Mouse (Mus musculus) embryonic facial prominence, embryonic 10.5 days (tissue): Measurements from ENCODE around the gene Art2b. TPM values are rescaled to one million over a fixed set of nuclear protein-coding genes. Genes with fewer than 3 reads are reported as not detected.

Experiments used
- DNase-seq: peaks from one replicate; pipeline ENCODE4 v3.0.0-alpha.2; 2017; ENCODE audit warnings: low spot score
- H3K27ac ChIP-seq: fragments of 300-500 bp; sonication (generic); replicated peaks from 2 replicates; pipeline ENCODE4 v1.5.1; 2016; ENCODE audit warnings: mild to moderate bottlenecking
- H3K27me3 ChIP-seq: fragments of 300-500 bp; sonication (generic); replicated peaks from 2 replicates; pipeline ENCODE4 v1.6.1; 2016; ENCODE audit warnings: low read depth, mild to moderate bottlenecking; ENCODE audit not compliant: poor library complexity, severe bottlenecking
- H3K36me3 ChIP-seq: fragments of 300-500 bp; sonication (generic); replicated peaks from 2 replicates; pipeline ENCODE4 v1.6.1; 2016; ENCODE audit warnings: mild to moderate bottlenecking, moderate library complexity
- H3K4me1 ChIP-seq: fragments of 300-500 bp; sonication (generic); 2 replicates; pipeline ENCODE4 v1.6.1; 2016
- H3K4me3 ChIP-seq: fragments of 300-500 bp; sonication (generic); 2 replicates; pipeline ENCODE4 v1.5.1; 2016; ENCODE audit warnings: mild to moderate bottlenecking, moderate library complexity
- H3K9me3 ChIP-seq: fragments of 300-500 bp; sonication (generic); 2 replicates; pipeline ENCODE4 v1.6.1; 2016; ENCODE audit warnings: mild to moderate bottlenecking
- WGBS: fragments of 180-500 bp; shearing (Covaris S2); methylation state at CpG from one replicate; pipeline ENCODE4 v1.1.7; 2016; 5-methylcytosine and 5-hydroxymethylcytosine counted together
- polyA plus RNA-seq: library from polyadenylated mRNA; unstranded; fragments of >200 nt; fragmentation: Nextera tagmentation; extraction: Ambion mirVana; gene quantifications from 2 replicates; pipeline ENCODE4 v1.2.1, GENCODE M21; 2016

Gene Art2b
- polyA plus RNA-seq, 1 experiment from 2014 or later: not detected

DNA sequence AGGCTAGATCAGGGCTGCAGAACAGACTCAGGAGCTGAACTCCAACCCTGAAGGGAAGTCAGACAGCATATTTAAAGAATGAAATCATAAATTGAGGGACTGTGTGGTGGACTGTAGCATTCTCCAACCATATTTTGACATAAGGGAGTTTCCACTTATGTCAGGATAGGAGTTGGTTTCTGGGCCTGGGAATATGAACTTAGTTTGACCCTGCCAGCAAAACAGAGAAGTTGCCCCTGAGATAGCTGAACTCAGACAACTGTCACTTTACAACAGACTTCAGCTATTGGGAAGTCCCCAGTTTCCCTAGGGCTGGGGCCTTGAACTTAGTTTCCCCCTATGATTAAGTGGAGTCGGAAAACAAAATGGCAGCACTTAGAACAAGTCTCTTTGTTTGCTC, 33.9 kb downstream of the Art2b start:
- Histone ChIP-seq H3K27ac (no peak overlapping the region), H3K4me3 (no peak overlapping the region), H3K27me3 (no peaks in the 10 kb centered on the region), H3K4me1 (0 out of 2 replicates have a peak, but pooled peaks cover 2% of the 10 kb centered on the region), H3K36me3 (no peaks in the 10 kb centered on the region), H3K9me3 (no peaks in the 10 kb centered on the region)
- WGBS: 86% methylated on average over 1 of the region's 1 CpGs
- no peak for DNase-seq

DNA sequence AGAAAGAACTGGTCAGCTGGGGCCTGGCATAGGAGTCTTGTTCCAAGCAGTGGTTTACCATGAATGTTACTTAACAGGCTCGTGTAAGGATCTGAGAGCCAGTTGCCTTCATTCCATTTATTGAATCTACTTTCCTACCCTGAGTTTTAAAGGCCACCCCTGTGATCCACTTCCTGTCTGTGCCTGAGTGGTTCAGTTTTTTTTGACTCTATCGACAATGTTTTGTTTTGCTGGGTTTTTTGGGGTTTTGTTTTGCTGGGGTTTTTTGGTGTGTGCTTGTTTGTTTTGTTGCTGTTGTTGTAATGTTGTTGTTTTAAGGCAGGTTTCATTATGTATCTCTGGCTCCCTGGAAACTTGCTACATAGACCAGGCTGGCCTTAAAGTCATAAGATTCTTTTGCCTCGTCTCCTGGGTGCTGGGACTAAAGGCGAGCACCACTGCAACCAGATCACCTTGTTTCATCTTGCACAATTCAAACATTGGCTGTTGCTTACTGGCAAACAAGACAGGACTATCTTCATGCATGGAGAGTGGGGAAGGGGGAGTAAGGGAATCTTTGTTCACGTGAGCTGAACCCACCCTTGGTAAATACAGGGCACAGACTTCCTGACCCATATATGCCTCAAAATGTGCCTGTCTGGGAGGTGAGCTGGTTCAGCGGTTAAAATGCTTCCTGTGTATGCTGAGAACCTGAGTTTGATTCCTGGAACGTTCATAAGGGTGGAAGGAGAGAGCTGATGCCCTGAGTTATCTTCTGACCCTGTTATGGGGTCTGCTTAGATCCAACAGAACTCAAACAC, 34.5 kb downstream of the Art2b start:
- Histone ChIP-seq H3K9me3 (no peaks in the 10 kb centered on the region), H3K4me1 (0 out of 2 replicates have a peak, but pooled peaks cover 2% of the 10 kb centered on the region), H3K4me3 (no peak overlapping the region), H3K27ac (no peak overlapping the region), H3K36me3 (no peaks in the 10 kb centered on the region), H3K27me3 (no peaks in the 10 kb centered on the region)
- WGBS: 67% methylated on average over 7 of the region's 7 CpGs
- DNase-seq: no peak

DNA sequence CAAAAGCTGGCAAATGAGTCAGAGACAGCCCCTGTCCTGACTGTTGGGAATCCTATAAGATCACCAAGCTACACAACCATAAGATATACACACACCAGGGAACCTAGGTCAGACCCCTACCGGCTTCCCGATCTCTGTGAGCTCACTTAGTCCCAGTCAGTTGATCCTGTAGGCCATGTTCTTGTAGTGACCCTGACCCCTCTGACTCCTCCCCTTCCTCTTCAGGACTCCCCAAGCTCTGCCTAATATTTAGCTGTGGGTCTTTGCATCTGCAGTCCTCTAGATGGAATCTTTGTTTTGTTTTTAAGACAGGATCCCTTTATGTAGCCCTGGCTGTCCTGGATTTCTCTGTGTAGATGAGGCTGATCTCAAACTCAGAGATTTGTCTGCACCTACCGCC, 36.1 kb downstream of the Art2b start:
- no peaks in the 10 kb centered on the region for H3K27me3 ChIP-seq
- no peak for DNase-seq
- 87% methylated on average over 3 of the region's 3 CpGs for WGBS
- no peaks in the 10 kb centered on the region for H3K36me3 ChIP-seq
- H3K4me3 ChIP-seq: no peak overlapping the region
- H3K4me1 ChIP-seq: 0 out of 2 replicates have a peak, but pooled peaks cover 2% of the 10 kb centered on the region
- H3K27ac ChIP-seq: no peak overlapping the region
- no peaks in the 10 kb centered on the region for H3K9me3 ChIP-seq

DNA sequence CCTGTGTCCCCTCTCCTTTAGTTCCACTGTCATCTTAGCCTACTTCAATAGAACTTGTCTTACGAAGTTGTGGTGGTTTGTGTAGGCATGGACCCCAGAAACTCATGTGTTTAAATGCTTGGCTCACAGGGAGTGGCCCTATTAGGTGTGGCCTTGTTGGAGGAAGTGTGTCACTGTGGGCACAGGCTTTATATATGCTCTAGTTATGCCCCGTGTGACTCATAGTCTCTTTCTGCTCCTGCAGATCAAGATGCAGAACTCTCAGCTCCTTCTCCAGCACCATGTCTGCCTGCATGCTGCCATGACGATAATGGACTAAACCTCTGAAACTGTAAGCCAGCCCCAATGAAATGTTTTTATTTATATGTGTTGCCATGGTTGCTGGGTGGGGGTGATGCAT, 37.7 kb downstream of the Art2b start:
- 0 out of 2 replicates have a peak, but pooled peaks cover 2% of the 10 kb centered on the region for H3K4me1 ChIP-seq
- DNase-seq: no peak
- H3K9me3 ChIP-seq: no peaks in the 10 kb centered on the region
- no peaks in the 10 kb centered on the region for H3K36me3 ChIP-seq
- H3K4me3 ChIP-seq: no peak overlapping the region
- H3K27me3 ChIP-seq: no peaks in the 10 kb centered on the region
- H3K27ac ChIP-seq: no peak overlapping the region
- 80% methylated on average over 3 of the region's 3 CpGs for WGBS

DNA sequence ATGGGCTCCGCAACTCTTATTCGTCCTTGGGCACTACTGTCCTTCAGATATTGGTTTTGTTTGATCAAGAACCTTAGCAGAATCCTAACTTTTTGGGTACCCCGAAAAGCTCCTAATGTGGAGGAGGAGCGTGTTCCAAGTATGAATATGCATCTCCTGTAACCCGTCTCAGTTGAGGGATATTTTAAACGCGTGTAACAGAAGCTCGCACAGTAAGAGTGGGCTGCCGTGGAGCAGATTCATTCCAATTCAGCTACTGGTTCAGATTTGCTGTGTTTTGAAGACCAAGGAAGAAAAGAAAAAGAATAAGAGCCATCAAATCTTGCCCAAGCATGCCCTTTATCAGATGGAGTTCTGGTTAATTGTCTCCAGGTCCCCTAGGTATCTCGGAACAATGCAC, 43.7 kb downstream of the Art2b start:
- no peaks in the 10 kb centered on the region for H3K9me3 ChIP-seq
- DNase-seq: no peak
- H3K36me3 ChIP-seq: no peaks in the 10 kb centered on the region
- no peak overlapping the region for H3K4me3 ChIP-seq
- peaks cover 12% of the 10 kb centered on the region; the same call in 1 of the 2 replicates for H3K4me1 ChIP-seq
- H3K27me3 ChIP-seq: no peaks in the 10 kb centered on the region
- WGBS: 73% methylated on average over 10 of the region's 10 CpGs
- no peak overlapping the region for H3K27ac ChIP-seq

DNA sequence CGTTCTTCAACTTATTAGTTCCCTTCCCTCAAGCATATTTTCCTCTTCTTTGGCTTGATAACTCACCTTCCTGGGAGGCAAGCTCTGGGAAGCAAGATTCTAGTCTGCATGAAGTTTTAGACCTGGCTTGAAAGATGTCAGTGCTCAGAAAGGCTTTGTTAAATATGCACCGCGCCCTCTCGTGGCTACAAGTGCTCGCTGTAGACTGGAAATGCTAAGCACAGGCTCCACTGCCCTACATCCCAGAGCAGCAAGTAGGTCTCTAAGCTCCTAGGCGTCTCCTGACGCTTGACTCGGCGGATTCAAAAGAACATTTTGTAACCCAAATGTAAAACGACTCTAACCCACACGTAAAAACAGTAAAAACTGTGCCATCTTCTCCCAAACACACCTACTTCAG, 44.3 kb downstream of the Art2b start:
- no peaks in the 10 kb centered on the region for H3K27me3 ChIP-seq
- no peak overlapping the region for H3K4me3 ChIP-seq
- 4% methylated on average over 11 of the region's 11 CpGs for WGBS
- H3K27ac ChIP-seq: no peak overlapping the region
- no peaks in the 10 kb centered on the region for H3K36me3 ChIP-seq
- peak; percentile 75 for DNase-seq
- peaks cover 12% of the 10 kb centered on the region; the same call in 1 of the 2 replicates for H3K4me1 ChIP-seq
- no peaks in the 10 kb centered on the region for H3K9me3 ChIP-seq

DNA sequence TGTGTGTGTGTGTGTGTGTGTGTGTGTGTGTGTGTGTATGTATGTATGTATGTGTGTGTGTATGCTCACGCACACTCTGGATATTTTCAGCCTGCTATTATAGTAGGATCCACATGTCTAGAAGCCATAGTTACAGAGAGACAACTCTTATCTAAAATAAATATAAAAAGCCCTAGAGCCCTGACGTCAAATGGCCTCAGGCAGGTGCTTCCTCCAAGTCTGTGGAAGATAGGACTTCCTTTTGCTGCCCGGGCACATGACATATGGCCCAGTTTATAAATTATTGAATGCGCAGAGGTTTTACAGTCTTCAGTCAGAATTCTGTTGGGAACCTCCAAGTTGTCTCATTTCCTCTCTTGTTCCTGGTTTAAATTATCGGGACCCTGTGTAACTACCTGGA, 44.7 kb downstream of the Art2b start:
- no peak for DNase-seq
- no peaks in the 10 kb centered on the region for H3K27me3 ChIP-seq
- peaks cover 12% of the 10 kb centered on the region; the same call in 1 of the 2 replicates for H3K4me1 ChIP-seq
- no peak overlapping the region for H3K4me3 ChIP-seq
- 81% methylated on average over 5 of the region's 5 CpGs for WGBS
- no peaks in the 10 kb centered on the region for H3K9me3 ChIP-seq
- no peak overlapping the region for H3K27ac ChIP-seq
- H3K36me3 ChIP-seq: no peaks in the 10 kb centered on the region

DNA sequence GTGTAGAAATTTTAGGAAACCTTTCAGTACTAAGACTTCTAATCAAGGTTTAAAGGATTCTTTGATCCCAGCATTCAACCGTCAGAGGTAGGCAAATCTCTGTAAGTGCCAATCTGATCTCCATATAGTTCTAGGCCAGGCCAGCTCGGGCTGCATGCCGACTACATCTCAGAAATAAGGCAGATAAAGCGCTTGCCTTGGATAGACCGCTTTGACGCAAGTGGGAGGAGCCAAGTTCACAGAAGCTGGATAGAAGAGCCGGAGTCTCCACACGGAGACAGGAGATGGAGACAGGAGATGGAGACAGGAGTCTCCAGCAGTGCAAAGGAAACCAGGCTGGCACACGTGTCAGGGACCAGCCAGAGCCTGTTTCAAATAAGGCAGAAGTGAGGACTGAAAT, 45.6 kb downstream of the Art2b start:
- no peak overlapping the region for H3K4me3 ChIP-seq
- WGBS: 46% methylated on average over 9 of the region's 9 CpGs
- H3K27ac ChIP-seq: no peak overlapping the region
- DNase-seq: no peak
- H3K27me3 ChIP-seq: no peaks in the 10 kb centered on the region
- peaks cover 16% of the 10 kb centered on the region for H3K4me1 ChIP-seq
- no peaks in the 10 kb centered on the region for H3K36me3 ChIP-seq
- no peaks in the 10 kb centered on the region for H3K9me3 ChIP-seq

DNA sequence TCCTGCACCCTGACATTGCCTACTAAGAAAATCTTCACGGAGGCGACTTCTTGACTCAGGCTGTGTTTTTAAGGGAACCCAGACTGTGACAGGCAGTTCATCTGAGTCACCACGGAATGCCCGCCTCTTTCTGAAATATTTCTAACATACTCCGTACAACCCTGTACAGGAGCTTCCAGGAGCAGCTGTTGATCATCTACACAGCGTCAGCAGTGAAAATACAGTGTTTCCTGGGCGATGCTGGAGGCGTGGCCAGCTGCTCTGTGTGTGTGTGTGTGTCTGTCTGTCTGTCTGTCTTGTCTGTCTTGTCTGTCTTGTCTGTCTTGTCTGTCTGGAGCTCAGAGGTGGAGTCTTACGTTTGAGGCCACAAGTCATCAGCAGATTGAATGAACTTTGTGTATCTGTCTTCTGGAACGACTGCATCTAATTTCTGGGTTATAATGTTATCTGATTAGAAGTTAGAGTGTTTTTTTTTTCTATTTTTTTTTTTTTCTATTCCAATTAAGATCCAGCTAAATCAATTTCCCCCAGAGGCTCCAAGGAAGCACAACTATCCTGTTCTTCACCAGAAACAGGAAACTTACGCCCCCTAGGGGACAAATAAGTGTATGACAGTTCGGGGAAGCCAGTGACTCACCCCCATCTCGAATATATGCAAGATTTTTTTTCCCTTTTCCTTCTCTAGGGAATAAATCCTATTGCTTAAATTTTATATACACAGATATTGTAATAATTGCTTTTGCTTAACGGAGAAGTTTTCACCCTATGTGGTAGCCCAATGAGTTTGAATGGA, 47.1 kb downstream of the Art2b start:
- no peaks in the 10 kb centered on the region for H3K9me3 ChIP-seq
- peaks cover 23% of the 10 kb centered on the region for H3K4me1 ChIP-seq
- no peak for DNase-seq
- H3K4me3 ChIP-seq: no peak overlapping the region
- whole genome bisulfite sequencing: 62% methylated on average over 14 of the region's 14 CpGs
- no peaks in the 10 kb centered on the region for H3K36me3 ChIP-seq
- no peaks in the 10 kb centered on the region for H3K27me3 ChIP-seq
- H3K27ac ChIP-seq: no peak overlapping the region

DNA sequence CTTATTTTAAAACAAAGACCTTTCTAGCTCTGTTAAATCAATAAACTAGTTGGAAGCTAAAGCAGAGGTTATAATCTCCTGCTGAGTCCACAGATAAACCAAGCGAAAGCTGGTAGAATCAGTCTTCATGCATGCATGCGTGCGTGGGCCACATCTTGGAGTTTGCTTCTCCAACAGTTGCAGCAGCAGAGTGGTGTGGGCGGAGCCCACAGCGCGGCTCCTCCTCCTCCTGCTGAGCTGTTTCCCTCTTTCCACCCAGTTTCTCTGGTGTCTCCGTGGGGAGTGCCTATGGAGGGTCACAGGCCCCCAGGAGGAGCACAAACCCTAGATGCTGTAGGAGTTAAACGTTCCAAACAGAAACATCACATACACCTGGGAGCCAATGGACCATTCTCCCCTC, 47.9 kb downstream of the Art2b start:
- H3K4me1 ChIP-seq: peaks cover 23% of the 10 kb centered on the region
- H3K36me3 ChIP-seq: no peaks in the 10 kb centered on the region
- H3K27me3 ChIP-seq: no peaks in the 10 kb centered on the region
- no peaks in the 10 kb centered on the region for H3K9me3 ChIP-seq
- DNase-seq: no peak
- no peak overlapping the region for H3K27ac ChIP-seq
- no peak overlapping the region for H3K4me3 ChIP-seq
- 50% methylated on average over 8 of the region's 8 CpGs for WGBS

DNA sequence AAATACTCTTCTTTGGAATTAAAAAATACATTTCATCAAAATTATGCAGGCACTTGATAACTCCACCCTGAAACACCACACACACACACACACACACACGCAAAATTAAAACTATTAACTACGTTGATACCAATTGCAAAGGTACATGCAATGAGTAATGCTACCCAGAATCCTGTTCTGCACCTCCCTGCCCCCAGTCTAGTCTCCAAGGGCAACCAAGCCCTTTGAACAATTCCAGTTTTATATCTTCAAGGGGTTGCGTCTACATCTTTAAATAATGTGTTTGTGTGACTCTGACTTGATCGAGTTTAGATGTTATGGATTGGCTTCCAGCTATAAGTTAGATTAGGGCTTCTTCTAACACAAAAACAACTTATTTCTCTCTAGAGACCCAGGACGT, 49.9 kb downstream of the Art2b start:
- H3K27me3 ChIP-seq: no peaks in the 10 kb centered on the region
- no peaks in the 10 kb centered on the region for H3K36me3 ChIP-seq
- DNase-seq: no peak
- no peak overlapping the region for H3K4me3 ChIP-seq
- no peak overlapping the region for H3K27ac ChIP-seq
- no peaks in the 10 kb centered on the region for H3K9me3 ChIP-seq
- H3K4me1 ChIP-seq: peaks cover 14% of the 10 kb centered on the region
- 84% methylated on average over 5 of the region's 5 CpGs for WGBS

DNA sequence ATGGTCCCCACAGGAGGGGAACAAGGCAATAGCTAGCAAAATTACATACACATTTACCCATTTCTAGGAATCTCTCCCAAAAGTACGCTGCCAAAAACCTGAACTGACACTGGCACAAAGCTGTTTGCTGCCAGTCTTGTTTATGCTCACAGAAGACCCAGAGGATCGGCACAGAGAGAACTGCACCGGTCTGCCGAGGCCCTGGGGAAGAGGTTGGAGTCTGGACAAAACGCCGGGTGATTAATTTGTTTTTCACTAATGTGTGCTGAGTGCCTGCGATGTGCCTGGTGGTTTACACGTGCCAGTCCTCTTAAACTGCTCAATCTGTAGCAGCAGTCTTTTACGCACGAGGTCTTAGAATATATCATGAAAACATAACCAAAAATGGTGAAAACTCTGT, 50.3 kb downstream of the Art2b start:
- no peaks in the 10 kb centered on the region for H3K9me3 ChIP-seq
- 82% methylated on average over 10 of the region's 10 CpGs for WGBS
- no peak overlapping the region for H3K4me3 ChIP-seq
- peaks cover 14% of the 10 kb centered on the region for H3K4me1 ChIP-seq
- H3K36me3 ChIP-seq: no peaks in the 10 kb centered on the region
- no peak for DNase-seq
- H3K27ac ChIP-seq: no peak overlapping the region
- H3K27me3 ChIP-seq: no peaks in the 10 kb centered on the region

DNA sequence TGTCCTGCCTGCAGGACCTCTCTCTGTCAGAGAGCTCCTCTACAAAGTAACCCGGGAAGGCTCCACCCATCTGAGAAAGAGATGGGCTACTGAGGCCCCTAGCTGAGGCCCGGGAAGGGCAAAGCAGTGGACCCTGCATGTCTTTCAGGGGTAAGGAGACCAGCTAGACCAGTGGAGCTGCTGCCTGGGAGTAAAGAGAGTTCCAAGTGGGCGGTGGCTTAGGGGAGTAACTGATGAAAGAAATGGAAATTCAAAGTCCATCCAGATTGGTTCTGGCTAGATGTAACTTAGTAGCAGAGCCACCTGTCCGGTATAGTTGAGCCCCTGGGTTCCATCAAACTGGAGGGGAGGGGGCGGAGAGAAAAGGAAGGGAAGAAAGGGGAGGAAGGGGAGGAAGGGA, 51.0 kb downstream of the Art2b start:
- no peak overlapping the region for H3K4me3 ChIP-seq
- DNase-seq: no peak
- WGBS: 28% methylated on average over 5 of the region's 5 CpGs
- H3K27me3 ChIP-seq: no peaks in the 10 kb centered on the region
- no peaks in the 10 kb centered on the region for H3K36me3 ChIP-seq
- H3K27ac ChIP-seq: no peak overlapping the region
- H3K4me1 ChIP-seq: peaks cover 14% of the 10 kb centered on the region
- H3K9me3 ChIP-seq: no peaks in the 10 kb centered on the region
